Mouse (Mus musculus) skeletal muscle tissue, adult 2 months (tissue): ENCODE data around the gene Acot4.
"Not testable (repeated sequence)": the region's sequence is repeated elsewhere in the genome, so short reads cannot be mapped to it uniquely, and the experiment has no call there.

Experiments
- DNase-seq: peaks from one replicate; pipeline ENCODE4 v3.0.0-alpha.2; 2012; ENCODE audit warnings: low read depth, low spot score

The Acot4 gene

DNA sequence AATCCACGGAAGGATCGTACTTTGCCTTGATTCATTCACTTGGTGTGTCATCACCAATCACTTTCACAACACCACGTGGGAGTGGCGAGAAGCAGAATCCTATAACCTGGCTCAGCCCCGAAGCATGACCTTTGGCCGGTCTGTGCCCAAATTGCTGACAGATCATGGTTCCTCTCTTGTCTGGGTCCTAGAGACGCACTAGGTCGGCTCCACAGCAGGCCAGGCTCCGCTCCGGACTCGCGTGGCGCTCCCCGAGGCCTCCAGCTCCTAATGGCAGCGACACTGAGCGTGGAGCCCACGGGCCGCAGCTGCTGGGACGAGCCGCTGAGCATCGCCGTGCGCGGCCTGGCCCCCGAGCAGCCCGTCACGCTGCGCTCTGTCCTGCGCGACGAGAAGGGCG, at the start of gene Acot4:
Gene Acot4, plus strand, starts transcription at position 139 of the 400 bp plus-strand sequence.
- DNase-seq: not testable (repeated sequence)

- DNase-seq: no peak
Observed at GRCm38 (mm10) chr12:83988483-83988882, 49.7 kb upstream of the Acot4 start.

DNA sequence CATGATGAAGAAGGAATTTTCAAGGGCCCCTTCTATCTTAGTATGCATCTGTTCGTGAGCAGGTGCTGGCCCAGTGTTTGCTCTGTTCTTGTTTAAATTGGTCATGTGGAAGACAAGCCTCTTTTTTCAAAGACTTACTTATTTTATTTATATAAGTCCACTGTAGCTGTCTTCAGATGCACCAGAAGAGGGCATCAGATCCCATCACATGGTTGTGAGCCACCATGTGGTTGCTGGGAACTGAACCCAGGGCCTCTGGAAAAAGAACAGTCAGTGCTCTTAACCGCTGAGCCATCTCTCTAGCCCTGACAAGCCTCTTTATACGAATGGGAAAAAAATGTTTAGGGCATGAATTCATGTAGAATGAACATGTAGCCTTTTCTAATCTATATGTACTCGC, 48.8 kb upstream of the Acot4 start:
- DNase-seq: no peak

DNA sequence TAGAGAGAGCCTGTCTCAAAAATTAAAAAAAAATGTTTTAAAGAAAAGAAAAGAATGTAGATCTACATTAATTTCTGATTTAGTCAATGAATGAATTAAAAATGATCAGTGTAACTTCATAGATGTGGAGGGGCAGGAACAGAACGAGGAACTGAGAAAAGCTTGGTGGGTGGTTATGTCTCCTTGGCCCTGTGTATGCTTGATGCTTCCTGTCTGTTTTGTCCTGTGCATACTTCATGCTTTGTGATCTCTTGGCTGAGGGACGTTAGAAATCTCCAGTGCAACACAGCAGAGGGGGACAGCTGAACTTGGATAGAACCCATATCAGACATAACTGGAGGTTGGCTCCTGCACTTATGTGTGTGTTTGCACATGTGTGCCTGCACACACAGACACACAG, 41.0 kb upstream of the Acot4 start:
- no peak for DNase-seq

DNA sequence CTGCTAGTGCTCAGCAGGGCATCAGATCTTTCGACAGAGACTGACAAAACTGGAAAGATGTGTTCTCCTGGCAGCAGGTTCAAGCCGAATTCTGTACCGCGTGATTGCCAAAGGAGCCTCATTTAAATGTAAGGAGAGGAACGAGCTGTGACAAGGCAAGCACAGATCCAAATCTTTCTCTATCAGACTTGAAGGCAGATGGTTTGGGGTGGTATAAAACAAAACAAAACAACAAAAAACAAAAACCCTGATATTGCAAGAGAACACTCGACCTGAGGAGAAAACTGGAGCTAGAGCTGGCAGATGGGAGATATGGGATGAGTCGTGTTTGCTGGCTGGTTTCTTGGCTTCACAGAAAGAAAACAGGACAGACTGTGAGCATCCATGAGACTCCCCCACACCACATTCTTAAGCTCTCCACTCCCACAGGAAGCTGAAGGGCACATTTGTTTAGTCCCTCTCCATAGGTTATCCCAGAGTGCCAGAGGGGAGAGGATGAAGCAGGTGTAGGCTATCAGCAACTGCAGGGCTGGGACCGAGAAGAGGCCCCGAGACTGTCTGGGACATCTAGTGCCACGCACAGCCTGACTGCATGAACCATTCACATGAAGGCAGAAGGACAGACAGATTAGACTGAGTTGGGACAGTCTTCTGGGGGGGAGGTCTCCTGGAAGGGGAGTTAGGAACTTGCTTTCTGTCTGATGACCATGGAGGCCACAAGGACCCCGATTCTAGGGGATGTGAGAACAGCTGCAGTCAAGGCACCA, 39.7 kb upstream of the Acot4 start:
- DNase-seq: no peak

- peak; percentile 71 for DNase-seq
Observed at GRCm38 (mm10) chr12:83999237-83999636, 38.9 kb upstream of the Acot4 start.

DNA sequence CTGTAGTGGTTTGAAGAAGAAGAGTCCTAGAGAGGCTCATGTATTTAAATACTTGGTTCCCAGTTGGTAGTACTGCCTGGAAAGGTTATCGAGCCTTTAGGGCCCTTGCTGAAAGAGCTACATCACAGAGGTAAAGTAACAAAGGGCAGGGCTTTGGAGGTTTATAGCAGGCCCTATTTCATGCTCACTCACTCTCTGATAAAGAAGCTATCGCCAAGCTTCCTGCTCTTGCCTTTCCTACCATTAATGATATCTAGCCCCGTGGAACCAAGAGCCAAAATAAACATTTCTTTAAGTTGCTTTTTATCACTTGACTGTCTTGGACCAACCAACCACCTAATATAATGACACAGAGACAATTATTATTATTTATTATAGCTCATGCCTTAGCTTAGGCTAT, 37.8 kb upstream of the Acot4 start:
- DNase-seq: no peak

- DNase-seq: no peak
Observed at GRCm38 (mm10) chr12:84003866-84004265, 34.3 kb upstream of the Acot4 start.

DNA sequence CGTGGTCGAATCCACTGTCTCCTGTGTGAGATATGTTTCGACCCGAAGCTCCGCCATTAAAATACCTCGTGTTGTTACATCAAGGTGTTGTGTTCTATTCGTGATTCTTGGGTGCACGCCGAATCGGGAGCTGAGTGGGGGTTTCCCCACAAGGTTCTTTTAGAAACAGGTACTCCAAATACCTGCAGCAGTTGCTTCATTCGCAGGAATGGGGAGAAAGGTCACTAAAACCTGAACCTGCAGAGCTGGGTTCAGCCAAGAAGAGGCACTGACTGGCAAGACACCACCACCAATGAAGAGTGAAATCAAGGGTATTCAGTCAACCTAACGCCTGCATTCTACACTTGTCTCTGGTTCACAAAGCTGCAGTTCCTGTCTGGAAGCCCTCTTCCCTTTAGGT, 29.9 kb upstream of the Acot4 start:
- DNase-seq: no peak

GRCm38 (mm10) chr12:84008729-84009128, 29.4 kb upstream of the Acot4 start:
- no peak for DNase-seq

DNA sequence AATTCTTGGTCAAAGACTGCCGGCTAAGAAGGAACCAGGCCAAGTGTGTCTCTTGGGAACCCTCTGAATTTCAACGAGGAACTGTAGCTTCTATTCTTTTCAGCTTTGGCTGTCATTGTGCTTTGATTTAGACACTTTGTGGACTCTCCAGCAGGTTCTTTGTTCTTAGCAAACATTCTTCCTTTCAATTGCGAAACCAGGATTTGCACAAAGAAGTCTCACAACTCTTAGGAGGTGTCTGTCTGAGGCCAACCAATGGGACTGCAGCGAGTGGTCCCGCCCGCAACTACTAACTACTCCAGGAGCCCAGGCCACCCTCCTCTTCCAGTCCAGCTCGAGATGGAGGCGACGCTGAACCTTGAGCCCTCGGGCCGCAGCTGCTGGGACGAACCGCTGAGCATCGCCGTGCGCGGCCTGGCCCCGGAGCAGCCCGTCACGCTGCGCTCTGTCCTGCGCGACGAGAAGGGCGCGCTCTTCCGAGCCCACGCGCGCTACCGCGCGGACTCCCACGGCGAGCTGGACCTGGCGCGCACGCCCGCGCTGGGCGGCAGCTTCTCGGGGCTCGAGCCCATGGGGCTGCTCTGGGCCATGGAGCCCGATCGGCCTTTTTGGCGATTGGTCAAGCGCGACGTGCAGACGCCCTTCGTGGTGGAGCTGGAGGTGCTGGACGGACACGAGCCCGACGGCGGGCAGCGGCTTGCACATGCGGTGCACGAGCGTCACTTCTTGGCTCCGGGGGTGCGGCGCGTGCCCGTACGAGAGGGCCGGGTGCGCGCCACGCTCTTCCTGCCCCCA, 28.8 kb upstream of the Acot4 start, which contains the start of gene Acot1:
Gene Acot1, plus strand, starts transcription at position 320 of the 795 bp plus-strand sequence.
- DNase-seq: peak; percentile 56

GRCm38 (mm10) chr12:84010201-84010600, 28.0 kb upstream of the Acot4 start:
- DNase-seq: no peak

DNA sequence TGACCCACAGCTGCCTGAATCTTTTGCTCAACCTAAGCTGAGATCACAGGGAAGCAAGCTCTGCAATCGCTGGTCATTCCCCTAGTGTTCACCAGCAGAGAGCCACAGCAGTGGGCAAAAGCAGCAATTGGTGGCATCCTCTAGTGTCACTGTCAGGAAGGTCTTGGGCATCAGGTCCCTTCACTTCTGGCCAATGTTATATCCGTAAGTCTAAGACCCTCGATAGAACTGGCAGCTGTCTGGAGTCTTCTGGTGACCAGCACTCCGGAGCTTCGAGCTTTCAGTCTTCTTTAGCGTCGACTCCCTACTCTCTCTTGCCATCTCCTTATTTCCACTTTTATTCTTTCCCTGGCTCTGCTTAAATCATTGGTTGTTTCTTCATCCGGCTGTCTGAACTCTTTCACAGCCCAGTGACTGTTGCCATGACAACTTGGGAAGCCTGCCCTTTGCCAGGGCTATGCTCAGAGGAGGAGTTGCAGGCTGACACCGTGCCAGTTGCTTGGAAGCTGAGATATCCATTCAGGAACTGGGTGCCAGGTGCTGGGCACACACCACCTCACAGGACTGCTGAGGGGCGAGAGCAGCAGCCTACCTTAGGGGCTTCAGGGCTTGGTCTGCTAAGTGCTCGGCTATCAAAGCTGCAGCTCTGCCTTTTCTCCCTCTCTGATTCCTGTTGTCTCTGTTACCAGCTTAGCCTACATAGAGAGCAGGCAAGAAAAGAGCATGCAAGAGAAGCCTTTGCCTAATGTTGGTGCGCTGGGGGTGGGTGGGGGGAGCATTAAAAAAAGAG, 26.7 kb upstream of the Acot4 start:
- peak; percentile 40 for DNase-seq

DNA sequence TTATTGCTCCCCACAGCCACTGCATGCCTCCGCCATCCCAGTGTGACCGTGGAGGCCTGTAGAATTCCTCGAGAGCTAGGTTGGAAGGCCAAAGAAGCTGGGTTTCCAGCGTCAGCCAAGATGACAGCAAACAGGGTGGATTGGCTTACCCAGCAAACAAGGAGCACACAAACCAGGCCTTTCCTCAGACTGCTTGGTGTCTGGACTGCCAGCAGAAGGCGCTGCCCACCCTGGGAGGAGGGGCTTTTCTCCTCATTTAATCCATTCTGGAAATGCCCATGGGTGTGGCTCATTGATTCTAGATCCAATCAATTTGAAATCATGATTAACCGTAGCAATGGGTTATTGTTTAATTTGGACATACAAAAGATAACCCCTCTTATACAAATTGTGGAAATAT, 25.0 kb upstream of the Acot4 start:
- DNase-seq: no peak

DNA sequence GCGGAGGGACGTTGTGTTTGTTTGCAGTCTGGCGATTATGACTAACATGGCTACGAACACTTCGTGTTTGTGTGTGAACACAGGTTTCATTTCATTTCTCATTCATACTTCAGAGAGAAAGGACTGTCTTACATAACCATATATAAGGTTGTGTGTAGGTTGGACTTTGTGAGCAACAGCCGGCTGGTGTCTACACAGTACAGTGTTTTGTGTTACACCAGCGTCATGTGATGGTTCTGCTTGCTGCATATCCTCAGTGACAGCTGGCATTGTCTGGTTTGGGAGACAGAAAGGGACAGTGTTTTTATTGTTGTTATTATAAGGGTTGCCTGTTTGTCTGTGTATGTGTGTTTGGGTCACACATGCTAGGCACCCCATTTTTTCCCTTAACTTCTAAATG, 24.5 kb upstream of the Acot4 start:
- DNase-seq: no peak

DNA sequence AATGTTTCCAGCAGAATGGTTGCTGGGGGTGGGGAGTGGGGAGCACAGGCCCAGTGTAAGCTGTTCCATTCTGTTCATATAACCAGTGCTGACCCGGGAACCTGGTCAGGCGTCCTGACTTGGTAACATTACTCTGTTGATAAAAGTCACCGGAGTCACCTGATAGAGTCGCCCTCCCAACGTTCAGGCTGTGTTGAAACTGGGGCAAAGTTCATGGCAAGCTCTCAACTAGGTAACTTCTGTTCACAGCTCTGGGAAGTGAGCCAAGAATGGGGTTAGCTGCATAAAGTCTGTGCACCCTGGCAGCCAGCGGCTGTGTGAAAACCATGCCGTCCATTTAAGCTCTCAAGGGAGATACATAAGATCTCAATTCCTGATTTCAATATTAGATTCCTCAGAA, 17.7 kb upstream of the Acot4 start:
- peak; percentile 90 for DNase-seq

DNA sequence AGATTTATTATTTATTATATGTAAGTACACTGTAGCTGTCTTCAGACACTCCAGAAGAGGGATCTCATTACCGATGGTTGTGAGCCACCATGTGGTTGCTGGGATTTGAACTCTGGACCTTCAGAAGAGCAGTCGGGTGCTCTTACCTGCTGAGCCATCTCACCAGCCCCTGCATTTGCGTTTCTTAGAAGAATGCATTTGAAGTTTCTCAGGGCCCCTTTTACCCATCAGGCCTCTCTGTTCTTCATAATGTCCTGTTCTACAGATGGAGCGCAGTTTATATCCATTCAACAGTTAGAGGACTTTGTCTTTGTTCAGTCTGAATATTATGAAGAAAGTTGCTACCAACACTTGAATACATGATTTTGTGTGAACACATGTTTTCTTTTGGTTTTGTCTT, 15.9 kb upstream of the Acot4 start:
- DNase-seq: not testable (repeated sequence)

DNA sequence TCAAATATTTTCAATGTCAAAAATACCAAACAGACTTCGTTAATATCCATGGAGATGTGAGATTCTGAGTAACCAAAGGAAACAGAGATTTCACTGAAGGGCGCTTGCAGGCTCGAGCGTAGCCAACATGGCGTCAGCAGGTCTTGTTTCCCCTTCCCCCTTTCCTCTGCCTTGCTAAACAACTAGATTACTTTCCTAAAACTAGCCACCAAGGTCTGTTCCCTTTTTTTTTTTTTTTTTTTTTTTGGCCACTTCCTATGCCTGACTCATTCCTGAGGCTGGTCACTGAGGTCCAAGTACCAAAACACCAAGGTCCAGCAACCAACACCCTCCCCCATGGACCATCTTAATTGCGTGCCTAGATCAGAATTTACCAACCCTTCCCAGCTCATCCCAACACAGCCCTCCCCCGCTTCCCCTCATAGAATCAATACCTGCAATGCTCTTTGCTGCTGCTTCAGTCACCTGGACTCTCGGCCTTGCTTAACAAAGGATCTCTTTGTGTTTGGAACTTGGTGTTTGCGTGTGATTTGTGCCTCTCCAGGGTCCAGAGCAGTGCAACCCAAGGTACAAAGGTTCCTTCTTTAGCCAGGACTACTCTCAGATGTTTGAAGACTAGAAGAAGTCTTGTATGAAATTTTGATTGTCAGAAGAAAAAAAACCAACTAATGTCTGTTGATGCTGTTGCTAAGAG, 15.0 kb upstream of the Acot4 start:
- DNase-seq: no peak

DNA sequence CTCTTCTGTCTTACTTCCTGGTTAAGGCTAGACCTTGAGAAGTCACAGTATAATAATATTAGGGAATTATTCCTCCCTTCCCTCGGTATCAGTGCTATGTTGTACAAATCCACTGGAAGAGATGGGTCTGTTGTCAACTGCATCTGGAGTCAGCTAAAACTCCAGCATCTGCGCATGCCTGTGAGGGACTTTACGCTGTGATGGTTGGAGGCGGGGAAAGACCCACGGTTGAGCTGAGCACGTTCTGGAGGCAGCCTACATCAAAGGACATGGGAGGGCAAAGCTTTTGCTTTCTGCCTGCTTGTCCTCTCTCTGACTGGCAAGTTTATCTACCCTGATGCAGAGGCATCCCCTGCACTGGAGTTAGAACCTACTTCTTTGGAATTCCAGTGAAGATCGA, 12.3 kb upstream of the Acot4 start:
- DNase-seq: no peak

GRCm38 (mm10) chr12:84028328-84028727, 9.9 kb upstream of the Acot4 start:
- not testable (repeated sequence) for DNase-seq

GRCm38 (mm10) chr12:84029043-84029442, 9.1 kb upstream of the Acot4 start:
- DNase-seq: not testable (repeated sequence)
